Mouse (Mus musculus): ENCODE measurements around the gene Cntrob. TPM values are rescaled to one million over a fixed set of nuclear protein-coding genes. Genes with fewer than 3 reads are reported as not detected.

Gene Cntrob
- polyA plus RNA-seq, 1 experiment: not detected

DNA sequence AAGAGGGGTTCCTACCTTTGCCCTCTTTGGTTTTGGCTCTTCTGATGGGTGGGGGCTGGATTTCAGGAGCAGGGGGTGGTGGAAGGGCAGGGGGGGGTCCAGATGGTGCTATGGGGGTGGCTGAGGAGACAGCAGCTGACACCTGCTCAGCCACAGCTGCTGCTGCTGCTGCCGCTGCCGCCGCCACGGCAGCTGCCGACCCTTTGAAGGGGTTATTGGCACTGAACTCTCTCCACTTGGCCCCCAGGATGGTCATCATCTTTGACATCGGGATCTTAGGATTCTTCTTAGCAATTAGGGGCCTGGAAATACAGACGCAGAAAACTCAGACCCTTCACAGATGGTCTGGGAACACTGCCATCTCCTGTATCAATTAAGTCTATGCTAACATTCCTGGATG, 38.4 kb upstream of the Cntrob start:
- Histone ChIP-seq H3K4me3 (ENCODE audit: insufficient read depth, low read depth, low read length) (no peak overlapping the region), H3K4me1 (ENCODE audit: control insufficient read depth, insufficient read depth, low read length) (peaks cover 36% of the 10 kb centered on the region), H3K27ac (ENCODE audit: insufficient read depth, low read depth, low read length) (no peak overlapping the region)
- 35% methylated on average over 7 of the region's 7 CpGs for WGBS
- TF ChIP-seq POLR2A (IDR thresholded peaks at IDR 0.05; ENCODE audit: insufficient read depth, low read depth, low read length) (no peak), CTCF (IDR thresholded peaks at IDR 0.05; ENCODE audit: insufficient read depth, low read depth, low read length) (no peak)

DNA sequence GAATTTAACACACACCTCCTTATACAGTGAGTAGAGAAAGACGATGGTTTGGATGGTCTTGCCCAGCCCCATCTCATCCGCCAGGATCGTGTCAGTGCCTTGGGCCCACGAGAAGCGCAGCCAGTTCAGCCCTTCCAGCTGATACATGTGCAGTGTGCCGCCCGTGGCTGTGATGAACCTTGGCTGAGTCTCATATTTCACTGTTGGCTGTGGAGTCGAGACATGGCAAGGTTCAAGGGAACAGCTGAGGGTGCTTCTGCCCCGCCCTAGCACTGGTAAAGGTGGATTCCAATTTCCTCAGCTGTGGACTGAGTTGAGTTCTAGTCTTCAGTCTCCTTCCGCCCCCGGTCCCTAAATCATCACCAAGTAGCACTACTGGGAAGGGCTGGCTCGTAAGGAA, 34.1 kb upstream of the Cntrob start:
- no peak for TF ChIP-seq CTCF (IDR thresholded peaks at IDR 0.05; ENCODE audit: insufficient read depth, low read depth, low read length)
- H3K4me1 ChIP-seq (ENCODE audit: control insufficient read depth, insufficient read depth, low read length): peaks cover 10% of the 10 kb centered on the region
- WGBS: 90% methylated on average over 12 of the region's 12 CpGs
- H3K27ac ChIP-seq (ENCODE audit: insufficient read depth, low read depth, low read length): no peak overlapping the region
- no peak overlapping the region for H3K4me3 ChIP-seq (ENCODE audit: insufficient read depth, low read depth, low read length)

- peaks cover 7% of the 10 kb centered on the region for H3K4me1 ChIP-seq (ENCODE audit: control insufficient read depth, insufficient read depth, low read length)
- no peak overlapping the region for H3K4me3 ChIP-seq (ENCODE audit: insufficient read depth, low read depth, low read length)
- TF ChIP-seq CTCF (IDR thresholded peaks at IDR 0.05; ENCODE audit: insufficient read depth, low read depth, low read length) (no peak), POLR2A (IDR thresholded peaks at IDR 0.05; ENCODE audit: insufficient read depth, low read depth, low read length) (no peak)
- H3K27ac ChIP-seq (ENCODE audit: insufficient read depth, low read depth, low read length): no peak overlapping the region
- 91% methylated on average over 5 of the region's 5 CpGs for WGBS
These were observed 33.0 kb upstream of the Cntrob start for GRCm38 (mm10) chr11:69356544-69356943.

GRCm38 (mm10) chr11:69346441-69346840, 22.9 kb upstream of the Cntrob start:
- no peak for TF ChIP-seq POLR2A (IDR thresholded peaks at IDR 0.05; ENCODE audit: insufficient read depth, low read depth, low read length)
- TF ChIP-seq CTCF (IDR thresholded peaks at IDR 0.05; ENCODE audit: insufficient read depth, low read depth, low read length): no peak
- Histone ChIP-seq H3K4me1 (ENCODE audit: control insufficient read depth, insufficient read depth, low read length) (no peaks in the 10 kb centered on the region; the same call in none of the 2 replicates), H3K4me3 (ENCODE audit: insufficient read depth, low read depth, low read length) (no peak overlapping the region), H3K27ac (ENCODE audit: insufficient read depth, low read depth, low read length) (no peak overlapping the region)
- WGBS: 91% methylated on average over 26 of the region's 26 CpGs

DNA sequence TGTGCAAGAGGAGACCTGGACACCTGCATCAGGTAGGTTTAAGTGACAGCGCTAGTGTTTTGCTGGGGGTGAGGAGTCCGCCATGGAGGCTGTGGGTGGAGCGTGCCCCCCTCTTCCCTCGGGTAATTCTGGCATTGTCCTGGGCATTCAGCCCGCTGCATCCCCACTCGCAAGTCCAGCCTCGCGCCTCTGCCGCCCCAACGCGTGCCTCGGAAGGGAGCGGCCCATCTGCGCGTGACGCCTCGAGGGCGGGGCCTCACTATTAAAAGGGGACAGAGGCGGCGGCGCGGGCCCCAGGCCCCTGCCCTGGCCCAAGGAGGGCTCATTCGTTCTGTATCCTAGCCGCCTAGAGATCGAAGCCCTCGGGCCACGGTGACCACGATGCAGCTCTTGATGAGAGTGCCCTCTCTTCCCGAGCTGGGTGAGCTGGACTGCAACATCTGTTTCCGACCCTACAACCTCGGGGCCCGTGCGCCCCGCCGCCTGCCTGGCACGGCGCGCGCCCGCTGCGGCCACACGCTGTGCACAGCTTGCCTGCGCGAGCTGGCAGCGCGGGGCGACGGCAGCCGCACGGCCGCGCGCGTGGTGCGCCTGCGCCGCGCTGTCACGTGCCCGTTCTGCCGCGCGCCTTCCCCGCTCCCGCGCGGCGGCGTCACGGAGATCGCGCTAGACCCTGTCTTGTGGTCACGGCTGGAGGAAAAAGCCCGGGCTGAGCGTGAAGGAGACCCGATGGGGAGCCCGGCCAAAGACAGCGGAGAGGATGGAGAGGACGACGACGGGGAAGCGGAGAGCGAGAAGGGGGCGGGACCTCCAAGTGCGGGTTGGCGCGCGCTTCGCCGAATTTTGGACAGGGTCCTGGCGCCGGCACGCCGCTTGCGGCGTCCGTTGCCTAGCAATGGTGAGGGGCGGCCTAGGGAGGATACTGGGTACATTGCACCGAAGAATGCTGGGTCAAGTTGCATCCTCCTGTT, 16.9 kb upstream of the Cntrob start, which contains the start of gene Rnf227:
Gene Rnf227 (plus strand): TSS at position 301 of the 971 bp plus-strand sequence.
- WGBS: 1% methylated on average over 99 of the region's 99 CpGs
- TF ChIP-seq POLR2A (IDR thresholded peaks at IDR 0.05; ENCODE audit: insufficient read depth, low read depth, low read length) (peak; percentile 74; the same call in 1 of the 2 replicates), CTCF (IDR thresholded peaks at IDR 0.05; ENCODE audit: insufficient read depth, low read depth, low read length) (no peak)
- peak within 1 kb of the TSS; percentile 65 for H3K4me3 ChIP-seq (ENCODE audit: insufficient read depth, low read depth, low read length)
- peaks cover 12% of the 10 kb centered on the region for H3K4me1 ChIP-seq (ENCODE audit: control insufficient read depth, insufficient read depth, low read length)
- peak within 1 kb of the TSS; percentile 83 for H3K27ac ChIP-seq (ENCODE audit: insufficient read depth, low read depth, low read length)

DNA sequence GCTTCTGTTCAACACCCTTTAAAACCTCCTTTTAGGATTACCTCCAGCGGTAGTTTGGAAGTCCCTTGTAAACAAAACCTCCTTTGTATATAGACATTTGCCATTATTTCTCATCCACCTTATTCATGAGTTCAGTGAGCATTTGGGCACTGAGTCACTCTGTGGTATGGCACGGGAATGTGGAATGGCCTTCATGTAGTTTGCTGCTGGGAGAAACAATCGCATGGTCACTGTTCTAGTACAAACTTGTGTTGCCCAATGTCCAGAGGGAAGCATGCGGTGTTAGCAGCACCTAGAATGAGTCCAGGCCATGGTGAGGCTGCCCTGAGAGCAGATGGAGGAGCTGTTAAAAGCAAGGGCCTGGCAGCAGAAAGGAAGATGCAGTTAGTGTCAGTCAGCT, 11.2 kb upstream of the Cntrob start:
- Histone ChIP-seq H3K27ac (ENCODE audit: insufficient read depth, low read depth, low read length) (peak overlapping the region; percentile 60), H3K4me1 (ENCODE audit: control insufficient read depth, insufficient read depth, low read length) (peaks cover 27% of the 10 kb centered on the region), H3K4me3 (ENCODE audit: insufficient read depth, low read depth, low read length) (no peak overlapping the region)
- TF ChIP-seq POLR2A (IDR thresholded peaks at IDR 0.05; ENCODE audit: insufficient read depth, low read depth, low read length) (no peak), CTCF (IDR thresholded peaks at IDR 0.05; ENCODE audit: insufficient read depth, low read depth, low read length) (no peak)
- WGBS: 34% methylated on average over 4 of the region's 4 CpGs

GRCm38 (mm10) chr11:69333922-69334321, 10.3 kb upstream of the Cntrob start:
- H3K4me1 ChIP-seq (ENCODE audit: control insufficient read depth, insufficient read depth, low read length): peaks cover 25% of the 10 kb centered on the region
- H3K27ac ChIP-seq (ENCODE audit: insufficient read depth, low read depth, low read length): peak overlapping the region; percentile 85
- TF ChIP-seq CTCF (IDR thresholded peaks at IDR 0.05; ENCODE audit: insufficient read depth, low read depth, low read length) (no peak), POLR2A (IDR thresholded peaks at IDR 0.05; ENCODE audit: insufficient read depth, low read depth, low read length) (no peak)
- 41% methylated on average over 3 of the region's 3 CpGs for WGBS
- H3K4me3 ChIP-seq (ENCODE audit: insufficient read depth, low read depth, low read length): no peak overlapping the region

GRCm38 (mm10) chr11:69332713-69333253, 9.2 kb upstream of the Cntrob start:
- WGBS: 46% methylated on average over 8 of the region's 8 CpGs
- H3K27ac ChIP-seq (ENCODE audit: insufficient read depth, low read depth, low read length): peak overlapping the region; percentile 87; the same call in 1 of the 2 replicates
- H3K4me1 ChIP-seq (ENCODE audit: control insufficient read depth, insufficient read depth, low read length): peaks cover 30% of the 10 kb centered on the region
- no peak overlapping the region for H3K4me3 ChIP-seq (ENCODE audit: insufficient read depth, low read depth, low read length)
- TF ChIP-seq POLR2A (IDR thresholded peaks at IDR 0.05; ENCODE audit: insufficient read depth, low read depth, low read length): no peak
- TF ChIP-seq CTCF (IDR thresholded peaks at IDR 0.05; ENCODE audit: insufficient read depth, low read depth, low read length): no peak

- TF ChIP-seq POLR2A (IDR thresholded peaks at IDR 0.05; ENCODE audit: insufficient read depth, low read depth, low read length) (peak; percentile 80), CTCF (IDR thresholded peaks at IDR 0.05; ENCODE audit: insufficient read depth, low read depth, low read length) (no peak)
- Histone ChIP-seq H3K4me3 (ENCODE audit: insufficient read depth, low read depth, low read length) (peak overlapping the region; percentile 49), H3K27ac (ENCODE audit: insufficient read depth, low read depth, low read length) (peak overlapping the region; percentile 87), H3K4me1 (ENCODE audit: control insufficient read depth, insufficient read depth, low read length) (peaks cover 36% of the 10 kb centered on the region)
- under 1% methylated on average over 24 of the region's 24 CpGs for WGBS
These were observed 8.4 kb upstream of the Cntrob start for GRCm38 (mm10) chr11:69331929-69332405.
